Mouse (Mus musculus) liver, adult 2 months (tissue): ENCODE measurements around the gene Adam26b. TPM values are rescaled to one million over a fixed set of nuclear protein-coding genes. Genes with fewer than 3 reads are reported as not detected.
"Not testable (repeated sequence)": the region's sequence is repeated elsewhere in the genome, so short reads cannot be mapped to it uniquely, and the experiment has no call there.

Experiments
- DNase-seq: peaks from one replicate; pipeline ENCODE4 v3.0.0-alpha.2; 2011; ENCODE audit warnings: low read depth, low spot score; ENCODE audit errors: extremely low read depth
- H3K27ac ChIP-seq: fragments of 200-500 bp; replicated peaks from 2 replicates; pipeline ENCODE4 v1.5.1; 2012; ENCODE audit warnings: low read depth, mild to moderate bottlenecking, control low read depth, inconsistent platforms, low read length; ENCODE audit not compliant: insufficient read depth
- H3K27me3 ChIP-seq: fragments of 200-500 bp; 2 replicates; pipeline ENCODE4 v1.6.1; 2012; ENCODE audit warnings: mild to moderate bottlenecking, moderate library complexity, low read length, inconsistent platforms; ENCODE audit not compliant: control insufficient read depth, insufficient read depth
- H3K36me3 ChIP-seq: fragments of 200-500 bp; 2 replicates; pipeline ENCODE4 v1.6.1; 2012; ENCODE audit warnings: low read length, inconsistent platforms; ENCODE audit not compliant: control insufficient read depth, insufficient read depth
- H3K4me1 ChIP-seq: fragments of 200-500 bp; 2 replicates; pipeline ENCODE4 v1.6.1; 2011; ENCODE audit warnings: low read length; ENCODE audit not compliant: control insufficient read depth, insufficient read depth
- H3K4me3 ChIP-seq: fragments of 200-500 bp; 2 replicates; pipeline ENCODE4 v1.5.1; 2011; ENCODE audit warnings: low read depth, mild to moderate bottlenecking, control low read depth, low read length, moderate library complexity; ENCODE audit not compliant: insufficient read depth
- H3K79me2 ChIP-seq: fragments of 200-500 bp; 2 replicates; pipeline ENCODE4 v1.6.1; 2012; ENCODE audit warnings: inconsistent platforms, mild to moderate bottlenecking, low read length, moderate library complexity; ENCODE audit not compliant: control insufficient read depth, insufficient read depth
- H3K9ac ChIP-seq: fragments of 200-500 bp; 2 replicates; pipeline ENCODE4 v1.6.1; 2012; ENCODE audit warnings: low read depth, mild to moderate bottlenecking, control low read depth, inconsistent platforms, low read length
- WGBS: fragments of 180-500 bp; shearing (Covaris S2); methylation state at CpG from one replicate; pipeline ENCODE4 v1.1.7; 2018; 5-methylcytosine and 5-hydroxymethylcytosine counted together
- polyA plus RNA-seq: library from polyadenylated mRNA; depleted of rRNA; stranded (reverse); fragments of >200 nt; gene quantifications from 2 replicates; pipeline ENCODE4 v1.2.3, GENCODE M21; 2012; rRNA removed
- total RNA-seq: library from RNA; depleted of rRNA; stranded (reverse); fragments of >200 nt; gene quantifications from 2 replicates; pipeline ENCODE4 v1.2.3, GENCODE M21; 2014; rRNA removed

Adam26b gene
- not detected in 2 replicates for total RNA-seq
- not detected in 2 replicates for polyA plus RNA-seq

GRCm38 (mm10) chr8:43528006-43528405 is at the start of gene Adam26b:
Adam26b (minus strand) TSS chr8:43528106.
- not testable (repeated sequence) for H3K36me3 ChIP-seq, H3K9ac ChIP-seq, H3K27ac ChIP-seq, H3K4me1 ChIP-seq, H3K79me2 ChIP-seq, DNase-seq, H3K27me3 ChIP-seq, H3K4me3 ChIP-seq

- WGBS: 85% methylated on average over 2 of the region's 2 CpGs
- H3K36me3 ChIP-seq, H3K27me3 ChIP-seq, H3K4me1 ChIP-seq, H3K27ac ChIP-seq, H3K9ac ChIP-seq, H3K79me2 ChIP-seq, H3K4me3 ChIP-seq, DNase-seq: not testable (repeated sequence)
These were observed 48.7 kb upstream of the Adam26b start, which contains the start of gene Adam26a for GRCm38 (mm10) chr8:43576607-43577006. Adam26a (minus strand) TSS chr8:43576707.

Other genes with a start within 250 kb of the Adam26b start
- not detected in 2 replicates for gene Zfp42, start 221.1 kb downstream of the Adam26b start, total RNA-seq
- gene Zfp42, start 221.1 kb downstream of the Adam26b start, polyA plus RNA-seq: not detected in 2 replicates
- not detected in 2 replicates for gene Adam26a, start 48.6 kb upstream of the Adam26b start, total RNA-seq
- gene Adam26a, start 48.6 kb upstream of the Adam26b start, polyA plus RNA-seq: not detected in 2 replicates
- not detected in 2 replicates for gene Gm5346, start 99.2 kb upstream of the Adam26b start, total RNA-seq
- gene Gm5346, start 99.2 kb upstream of the Adam26b start, polyA plus RNA-seq: not detected in 2 replicates
- not detected in 2 replicates for gene Adam34, start 181.9 kb upstream of the Adam26b start, total RNA-seq
- not detected in 2 replicates for gene Adam34, start 181.9 kb upstream of the Adam26b start, polyA plus RNA-seq